Mouse (Mus musculus): ENCODE results near the gene Anxa9. TPM values are rescaled to one million over a fixed set of nuclear protein-coding genes. Genes with fewer than 3 reads are reported as not detected.

Gene Anxa9
- polyA plus RNA-seq (2012): 2.0 and 2.2 TPM in 2 replicates

DNA sequence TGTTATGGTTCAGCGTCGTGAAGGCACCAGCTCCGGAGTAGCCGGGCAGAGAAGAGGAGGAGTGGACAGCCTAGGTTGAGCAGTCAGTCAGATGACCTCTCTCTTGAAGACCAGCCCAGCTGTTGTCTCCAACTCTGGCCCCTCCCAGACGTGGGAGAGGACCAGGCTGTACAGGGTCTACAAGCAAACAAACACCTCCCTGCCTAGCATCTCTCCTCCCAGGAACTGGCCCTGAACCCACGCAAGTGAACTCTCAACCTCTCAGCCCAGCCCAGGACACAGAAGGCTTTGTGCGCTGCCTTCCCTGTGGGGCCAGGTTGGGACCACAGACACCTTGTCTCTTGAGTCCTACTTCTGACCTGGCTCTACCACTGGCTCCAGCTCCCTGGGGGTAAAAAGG lies at the start of gene Anxa9:
Gene Anxa9 (minus strand): TSS at position 77 of the 400 bp plus-strand sequence.

DNA sequence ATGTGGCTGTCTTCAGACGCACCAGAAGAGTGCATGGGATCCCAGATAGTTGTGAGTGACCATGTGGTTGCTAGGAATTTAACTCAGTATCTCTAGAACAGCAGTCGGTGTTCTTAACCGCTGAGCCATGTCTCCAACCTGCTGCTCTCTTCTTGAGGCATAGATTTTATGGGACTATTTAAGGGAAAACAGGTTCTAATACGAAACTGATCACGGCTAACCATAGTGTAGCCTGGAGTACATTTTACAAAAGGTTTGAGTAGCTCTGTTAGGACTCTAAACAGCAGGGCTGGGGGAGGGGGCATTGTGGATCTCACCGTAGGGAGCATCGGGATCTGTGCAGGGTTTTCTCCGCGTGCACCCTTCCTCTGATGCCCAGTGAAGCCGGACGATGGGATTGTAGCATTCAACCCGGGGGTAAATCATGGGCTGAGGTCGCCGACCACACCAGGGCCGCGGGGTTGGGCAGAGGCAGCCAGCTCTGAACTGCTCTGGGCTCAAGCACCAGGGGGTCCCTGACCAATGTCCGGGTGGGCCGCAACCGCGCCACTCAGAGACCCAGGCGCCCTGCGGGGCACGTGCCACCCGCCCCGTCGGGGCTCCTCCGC lies 7.6 kb upstream of the Anxa9 start, which contains the start of gene Cers2:
Gene Cers2 (plus strand): TSS at position 306 of the 608 bp plus-strand sequence.

DNA sequence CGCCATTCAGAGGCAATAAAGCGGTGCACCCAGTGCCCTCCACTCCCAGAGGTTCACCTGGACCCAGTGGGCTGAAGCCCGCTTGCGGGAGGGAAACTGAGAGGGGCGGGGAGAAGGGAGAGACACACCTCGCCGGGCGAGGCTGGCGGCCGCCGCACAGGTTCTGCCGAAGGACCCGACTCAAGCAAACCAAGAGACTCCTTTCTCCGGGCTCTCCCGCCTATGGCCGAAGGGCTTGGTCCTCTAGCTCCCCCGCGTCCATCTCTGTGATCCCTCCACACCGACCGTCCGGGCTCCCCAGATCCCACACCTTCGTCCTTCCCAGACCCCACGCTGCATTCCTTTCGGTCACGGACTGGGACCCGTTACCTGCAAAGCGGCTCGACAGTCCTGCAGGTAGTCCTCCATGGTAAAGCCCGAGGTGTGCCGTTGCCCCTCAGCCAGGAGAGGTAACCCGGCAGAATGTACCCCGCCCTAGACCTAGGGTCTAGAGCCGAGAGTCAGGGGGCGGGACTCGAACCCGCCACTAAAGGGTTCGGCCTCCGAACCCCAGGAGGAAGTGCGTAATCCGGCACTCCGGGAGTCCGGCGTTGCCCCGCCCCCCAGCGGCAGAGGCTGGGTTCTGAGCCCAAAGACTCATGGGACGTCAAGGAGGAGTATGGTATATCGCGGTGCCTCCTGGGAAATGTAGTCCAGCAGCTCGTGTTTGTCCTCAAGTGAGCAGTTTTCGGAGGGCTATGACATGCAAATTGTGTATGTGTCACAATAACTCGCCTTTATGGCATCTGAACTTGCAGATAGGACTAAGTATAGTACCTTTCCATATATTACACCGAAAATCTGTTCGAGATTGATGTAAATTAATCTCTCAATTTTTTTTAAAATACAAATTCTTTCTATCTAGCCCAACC lies 25.5 kb downstream of the Anxa9 start, which contains the start of the genes Mindy1 and Prune1:
Gene Mindy1 (plus strand): TSS at position 130 of the 911 bp plus-strand sequence.
Gene Prune1 (minus strand): TSS at position 861 of the 911 bp plus-strand sequence.

DNA sequence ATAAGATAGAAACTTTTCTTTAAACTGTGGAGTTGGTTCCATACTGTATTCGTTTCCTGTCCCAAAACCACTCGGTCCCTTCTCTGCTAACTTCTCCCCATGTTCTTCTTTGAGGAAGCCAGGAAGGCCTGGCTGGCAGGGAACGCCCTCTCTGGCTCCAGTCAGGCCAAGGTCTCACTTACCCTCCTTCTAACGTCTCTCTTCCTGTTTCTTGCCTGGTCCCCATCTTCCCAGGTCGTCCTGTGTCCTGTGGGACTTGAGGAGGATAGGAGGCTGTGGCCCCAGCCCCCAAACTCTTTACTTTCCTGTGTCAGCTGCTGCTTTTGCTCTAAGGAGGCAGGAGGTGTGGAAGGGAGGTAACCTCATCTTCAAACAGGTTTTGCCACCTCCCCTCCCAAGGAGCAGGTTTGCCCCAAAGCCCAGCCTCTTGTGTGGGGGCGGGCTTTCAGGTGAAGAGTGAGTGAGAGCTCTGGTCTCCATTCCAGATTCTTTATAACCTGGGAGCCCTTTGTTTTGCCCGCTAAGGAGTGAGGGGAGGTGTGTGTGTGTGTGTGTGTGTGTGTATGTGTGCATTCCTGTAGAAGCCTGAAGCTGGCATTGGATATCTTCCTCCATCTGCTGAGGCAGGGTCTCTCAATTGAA lies 56.1 kb downstream of the Anxa9 start, which contains the start of gene Bnipl:
Gene Bnipl (minus strand): TSS at position 411 of the 642 bp plus-strand sequence.

Other genes with a start within 250 kb of the Anxa9 start
- 15.0 and 24.5 TPM in 2 replicates for gene Pip5k1a, start 200.2 kb downstream of the Anxa9 start, polyA plus RNA-seq (2012)
- 224 and 237 TPM in 2 replicates for gene Vps72, start 196.2 kb downstream of the Anxa9 start, polyA plus RNA-seq (2012)
- not detected in 2 replicates for gene Tmod4, start 182.7 kb downstream of the Anxa9 start, polyA plus RNA-seq (2012)
- 6.1 and 9.0 TPM in 2 replicates for gene Scnm1, start 173.2 kb downstream of the Anxa9 start, polyA plus RNA-seq (2012)
- 3.8 and 4.7 TPM in 2 replicates for gene Lysmd1, start 173.1 kb downstream of the Anxa9 start, polyA plus RNA-seq (2012)
- 10.5 and 16.0 TPM in 2 replicates for gene Tnfaip8l2, start 164.8 kb downstream of the Anxa9 start, polyA plus RNA-seq (2012)
- gene Sema6c, start 146.7 kb downstream of the Anxa9 start, polyA plus RNA-seq (2012): 6.5 and 7.1 TPM in 2 replicates
- gene Gabpb2, start 89.3 kb downstream of the Anxa9 start, polyA plus RNA-seq (2012): 2.2 and 2.7 TPM in 2 replicates
- 138 and 173 TPM in 2 replicates for gene Cdc42se1, start 78.4 kb downstream of the Anxa9 start, polyA plus RNA-seq (2012)
- 3.4 and 4.4 TPM in 2 replicates for gene Mllt11, start 75.0 kb downstream of the Anxa9 start, polyA plus RNA-seq (2012)
- gene Gm128, start 65.6 kb downstream of the Anxa9 start, polyA plus RNA-seq (2012): 3.4 TPM in 2 replicates
- 0.34 TPM in 1 of 2 replicates, not detected in the other for gene Bnipl, start 56.0 kb downstream of the Anxa9 start, polyA plus RNA-seq (2012)
- 118 and 120 TPM in 2 replicates for gene Mindy1, start 25.8 kb downstream of the Anxa9 start, polyA plus RNA-seq (2012)
- gene Prune1, start 25.1 kb downstream of the Anxa9 start, polyA plus RNA-seq (2012): 2.8 and 3.0 TPM in 2 replicates
- gene Cers2, start 7.6 kb upstream of the Anxa9 start, polyA plus RNA-seq (2012): 352 and 417 TPM in 2 replicates
- gene Setdb1, start 50.0 kb upstream of the Anxa9 start, polyA plus RNA-seq (2012): 12.8 and 14.9 TPM in 2 replicates
- gene 4930558C23Rik, start 95.7 kb upstream of the Anxa9 start, polyA plus RNA-seq (2012): not detected in 2 replicates
- gene Arnt, start 127.2 kb upstream of the Anxa9 start, polyA plus RNA-seq (2012): 14.1 and 15.5 TPM in 2 replicates
- gene Ctsk, start 192.1 kb upstream of the Anxa9 start, polyA plus RNA-seq (2012): not detected in 2 replicates
- 2.0 and 3.0 TPM in 2 replicates for gene Ctss, start 219.6 kb upstream of the Anxa9 start, polyA plus RNA-seq (2012)

Data from megakaryocyte-erythroid progenitor cell, adult 5 weeks (primary cell).